Mouse (Mus musculus) heart, embryonic 16.5 days (tissue): ENCODE data around the gene Nr2f1. TPM values are rescaled to one million over a fixed set of nuclear protein-coding genes. Genes with fewer than 3 reads are reported as not detected.

Experiments used
- ATAC-seq: fragments of 200-750 bp; cut with Nextera tagmentation; replicated peaks from 2 replicates; pipeline ENCODE4 v1.8.0; 2017; ENCODE audit warnings: moderate number of reproducible peaks; ENCODE audit not compliant: insufficient read depth, low FRiP score; ENCODE audit errors: extremely low read depth
- H3K27ac ChIP-seq: fragments of 300-500 bp; sonication (generic); 2 replicates; pipeline ENCODE4 v1.5.1; 2014; ENCODE audit warnings: mild to moderate bottlenecking, low read length, control low read depth, moderate library complexity
- H3K27me3 ChIP-seq: fragments of 300-500 bp; sonication (generic); 2 replicates; pipeline ENCODE4 v1.6.1; 2014; ENCODE audit warnings: low read length, mixed read lengths; ENCODE audit not compliant: control insufficient read depth, insufficient read depth
- H3K36me3 ChIP-seq: fragments of 300-500 bp; sonication (generic); 2 replicates; pipeline ENCODE4 v1.6.1; 2014; ENCODE audit not compliant: control insufficient read depth, insufficient read depth
- H3K4me1 ChIP-seq: fragments of 300-500 bp; sonication (generic); 2 replicates; pipeline ENCODE4 v1.6.1; 2014; ENCODE audit warnings: low read length, mixed read lengths; ENCODE audit not compliant: control insufficient read depth, insufficient read depth
- H3K4me2 ChIP-seq: fragments of 300-500 bp; sonication (generic); 2 replicates; pipeline ENCODE4 v1.6.1; 2014; ENCODE audit warnings: low read depth, mild to moderate bottlenecking, control low read depth, low read length
- H3K4me3 ChIP-seq: fragments of 300-500 bp; sonication (generic); 2 replicates; pipeline ENCODE4 v1.5.1; 2014; ENCODE audit warnings: mild to moderate bottlenecking, control low read depth, low read length
- H3K9ac ChIP-seq: fragments of 300-500 bp; sonication (generic); 2 replicates; pipeline ENCODE4 v1.6.1; 2014; ENCODE audit warnings: low read length, control low read depth
- H3K9me3 ChIP-seq: fragments of 300-500 bp; sonication (generic); replicated peaks from 2 replicates; pipeline ENCODE4 v1.6.1; 2016; ENCODE audit warnings: low read length; ENCODE audit not compliant: control insufficient read depth
- WGBS: fragments of 180-500 bp; shearing (Covaris S2); extraction: QIAGEN DNeasy Blood & Tissue Kit; methylation state at CpG from one replicate; pipeline ENCODE4 v1.1.7; 2014; 5-methylcytosine and 5-hydroxymethylcytosine counted together
- polyA plus RNA-seq: library from polyadenylated mRNA; unstranded; fragments of >200 nt; fragmentation: Nextera tagmentation; extraction: Ambion mirVana; gene quantifications from 2 replicates; pipeline ENCODE4 v1.2.1, GENCODE M21; 2015

Gene Nr2f1
- polyA plus RNA-seq, 1 experiment from 2014 or later = 2.3 TPM

DNA sequence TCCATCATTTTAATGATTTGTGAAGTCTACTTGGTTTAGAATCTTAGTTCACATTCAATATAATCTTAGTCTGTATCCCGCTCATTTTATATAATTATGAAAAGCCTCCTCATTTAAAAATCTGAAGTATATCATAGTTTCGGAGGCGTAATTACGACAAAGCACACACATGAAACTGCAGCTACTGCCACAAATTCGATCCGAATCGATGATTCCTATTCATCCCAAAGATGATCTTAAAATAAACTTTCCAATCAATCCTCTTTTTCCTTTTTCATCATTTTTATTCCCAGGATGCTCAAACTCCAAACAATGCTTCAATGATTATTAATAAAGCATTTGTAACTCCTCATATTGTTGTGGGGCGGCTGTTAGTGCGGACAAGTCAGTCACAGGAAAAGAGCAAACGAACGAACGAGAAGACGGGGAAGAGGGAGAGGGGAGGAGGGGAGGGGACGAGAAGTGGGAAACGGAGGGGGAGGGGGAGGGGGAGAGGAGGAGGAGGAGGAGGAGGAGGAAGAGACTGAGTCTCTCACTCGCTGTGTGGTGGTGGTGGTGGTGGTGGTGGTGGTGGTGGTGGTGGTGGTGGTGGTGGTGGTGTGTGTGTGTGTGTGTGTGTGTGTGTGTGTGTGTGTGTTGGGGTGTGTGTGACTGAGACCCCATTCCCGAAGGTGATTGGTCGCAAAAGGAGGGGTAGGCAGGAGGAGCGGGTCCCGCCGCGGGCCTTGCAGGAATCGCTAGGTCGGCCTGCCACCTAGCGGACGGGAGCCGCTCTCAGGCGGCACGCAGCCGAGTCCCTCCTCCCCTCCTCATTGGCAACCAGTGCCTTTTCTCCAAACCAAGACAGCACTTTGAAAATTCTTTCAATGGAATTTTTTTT lies 1.7 kb upstream of the Nr2f1 start:
- no peaks in the 10 kb centered on the region for H3K36me3 ChIP-seq
- 2% methylated on average over 24 of the region's 30 CpGs for WGBS
- no peaks in the 10 kb centered on the region for H3K9me3 ChIP-seq
- H3K27ac ChIP-seq = peak overlapping the region; percentile 31
- peak overlapping the region; percentile 99 for H3K4me2 ChIP-seq
- peak; percentile 70 for ATAC-seq
- peak overlapping the region; percentile 50; the same call in 1 of the 2 replicates for H3K9ac ChIP-seq
- peak overlapping the region; percentile 63 for H3K4me3 ChIP-seq
- peaks cover 22% of the 10 kb centered on the region for H3K27me3 ChIP-seq
- H3K4me1 ChIP-seq = peaks cover 8% of the 10 kb centered on the region

DNA sequence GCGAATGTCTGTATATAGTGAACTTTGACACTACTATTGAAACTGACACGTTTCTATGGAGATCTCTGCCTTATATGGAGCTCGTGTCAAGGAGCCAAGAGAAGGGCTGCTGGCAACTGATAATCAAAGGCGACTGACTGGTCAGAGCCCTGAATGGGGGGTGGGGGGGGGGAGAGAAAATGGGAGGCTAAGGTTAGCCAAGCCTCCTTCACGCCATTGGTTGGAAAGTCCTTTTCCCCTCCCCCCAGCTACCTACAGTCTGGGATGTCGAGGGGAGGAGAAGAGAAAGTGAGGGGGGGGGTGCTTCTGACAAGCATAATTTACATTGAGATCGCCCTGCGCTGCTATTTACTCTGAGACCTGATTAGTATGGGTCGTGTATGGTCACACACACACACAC lies 850 bp upstream of the Nr2f1 start:
- peak overlapping the region; percentile 44 for H3K4me3 ChIP-seq
- H3K27ac ChIP-seq = no peak overlapping the region; the same call in 1 of the 2 replicates
- WGBS = 2% methylated on average over 8 of the region's 9 CpGs
- peak; percentile 4; the same call in 1 of the 2 replicates for ATAC-seq
- no peak overlapping the region; the same call in 1 of the 2 replicates for H3K9ac ChIP-seq
- peaks cover 25% of the 10 kb centered on the region for H3K27me3 ChIP-seq
- peak overlapping the region; percentile 99 for H3K4me2 ChIP-seq
- peaks cover 8% of the 10 kb centered on the region for H3K4me1 ChIP-seq
- no peaks in the 10 kb centered on the region for H3K36me3 ChIP-seq
- no peaks in the 10 kb centered on the region for H3K9me3 ChIP-seq

DNA sequence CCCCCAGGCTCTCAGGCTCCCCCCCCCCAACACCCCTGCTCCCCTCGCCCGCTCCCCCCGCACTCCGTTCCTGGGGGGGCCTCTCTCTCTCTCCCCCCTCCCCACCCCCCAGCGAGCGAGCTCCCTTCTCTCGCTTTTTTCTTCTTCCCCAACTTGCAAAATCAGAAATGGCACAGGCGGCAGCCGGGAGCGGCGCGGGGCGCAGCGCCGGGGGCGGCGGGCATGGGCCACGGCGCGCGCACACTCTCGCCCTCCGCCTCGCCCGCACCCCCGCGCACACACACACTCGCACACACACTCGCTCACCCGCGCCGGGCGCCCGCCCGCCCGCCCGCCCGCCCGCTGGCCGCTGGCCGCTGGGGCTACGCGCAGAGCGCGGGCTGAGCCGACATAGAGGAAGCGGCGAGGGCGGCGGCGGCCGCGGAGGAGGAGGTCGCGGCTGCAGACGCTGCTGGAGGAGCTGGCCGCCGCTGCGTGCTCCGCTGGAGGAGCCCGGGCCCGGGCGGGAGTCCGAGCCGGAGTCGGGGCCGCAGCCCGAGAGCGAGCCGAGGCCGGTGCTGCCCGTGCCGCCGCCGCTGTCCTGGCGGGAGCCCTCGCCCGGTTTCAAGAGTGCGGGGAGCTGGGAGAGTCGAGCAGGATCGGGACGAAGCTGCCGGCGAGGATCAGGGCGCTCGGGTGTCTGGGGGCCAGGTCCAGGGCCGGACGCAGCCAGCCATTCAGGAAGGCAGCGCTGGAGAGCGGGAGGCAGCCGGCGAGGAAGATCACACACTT lies 501 bp downstream of the Nr2f1 start:
- WGBS = under 1% methylated on average over 85 of the region's 92 CpGs
- peaks cover 10% of the 10 kb centered on the region for H3K4me1 ChIP-seq
- H3K27ac ChIP-seq = peak overlapping the region; percentile 82
- no peaks in the 10 kb centered on the region for H3K9me3 ChIP-seq
- H3K4me2 ChIP-seq = peak overlapping the region; percentile 99
- ATAC-seq = peak; percentile 29
- H3K9ac ChIP-seq = peak overlapping the region; percentile 80
- no peaks in the 10 kb centered on the region for H3K36me3 ChIP-seq
- H3K27me3 ChIP-seq = peaks cover 32% of the 10 kb centered on the region
- peak overlapping the region; percentile 71 for H3K4me3 ChIP-seq

DNA sequence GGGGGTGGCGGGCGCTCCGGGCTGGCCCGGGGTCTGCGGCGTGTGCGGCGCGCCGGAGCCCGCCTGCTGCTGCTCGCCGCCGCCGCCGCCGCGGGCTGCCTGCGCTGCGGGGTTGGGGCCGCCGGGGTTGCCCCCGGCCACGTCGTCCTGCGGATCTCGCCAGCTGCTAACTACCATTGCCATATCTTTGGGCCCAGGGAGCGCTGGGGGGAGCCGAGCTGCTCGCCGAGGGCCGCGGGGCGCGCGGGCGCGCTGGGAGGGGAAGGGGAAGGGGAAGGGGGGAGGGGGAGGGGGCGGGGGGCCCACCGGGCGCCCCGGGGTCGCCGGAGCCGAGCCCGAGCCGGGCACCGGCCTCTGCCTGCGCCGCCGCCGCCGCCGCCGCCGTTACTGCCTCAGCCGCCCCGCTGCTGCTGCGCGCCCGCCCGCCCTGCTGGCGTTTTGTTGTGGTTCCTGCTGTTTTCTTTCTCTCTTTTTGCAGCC lies 1.1 kb downstream of the Nr2f1 start:
- peak overlapping the region; percentile 71 for H3K4me3 ChIP-seq
- H3K4me2 ChIP-seq = peak overlapping the region; percentile 99
- peaks cover 10% of the 10 kb centered on the region for H3K4me1 ChIP-seq
- peak overlapping the region; percentile 82 for H3K27ac ChIP-seq
- no peaks in the 10 kb centered on the region for H3K36me3 ChIP-seq
- no peak for ATAC-seq
- under 1% methylated on average over 17 of the region's 63 CpGs for WGBS
- H3K9me3 ChIP-seq = no peaks in the 10 kb centered on the region
- H3K27me3 ChIP-seq = peaks cover 36% of the 10 kb centered on the region
- H3K9ac ChIP-seq = peak overlapping the region; percentile 80

DNA sequence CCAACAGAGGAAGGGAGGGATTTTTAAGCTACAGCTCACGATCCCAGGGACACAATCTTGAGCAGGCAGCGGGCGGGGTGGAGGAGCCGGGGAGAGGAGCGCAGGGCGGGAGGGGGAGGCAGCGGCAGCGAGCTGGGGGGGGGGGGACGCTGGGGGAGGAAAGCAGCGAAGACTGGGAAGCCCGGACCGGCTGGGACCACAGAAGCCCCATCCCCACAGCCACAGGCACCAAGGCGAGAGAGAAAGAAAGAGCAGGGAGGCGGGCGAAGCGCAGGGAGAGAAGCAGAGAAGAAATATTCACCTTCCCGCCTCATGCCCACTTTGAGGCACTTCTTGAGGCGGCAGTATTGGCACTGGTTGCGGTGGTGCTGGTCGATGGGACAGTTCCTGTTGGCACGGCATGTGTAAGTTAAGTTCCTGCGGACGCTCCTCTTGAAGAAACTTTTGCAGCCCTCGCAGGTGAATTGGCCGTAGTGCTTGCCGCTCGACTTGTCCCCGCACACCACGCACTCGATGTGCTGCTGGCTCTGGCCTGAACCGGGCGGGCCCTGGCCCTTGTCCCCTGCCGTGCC lies 1.7 kb downstream of the Nr2f1 start:
- Histone ChIP-seq H3K4me2 (peak overlapping the region; percentile 99), H3K27me3 (peaks cover 40% of the 10 kb centered on the region), H3K36me3 (no peaks in the 10 kb centered on the region), H3K4me1 (peaks cover 10% of the 10 kb centered on the region), H3K27ac (peak overlapping the region; percentile 82), H3K9ac (peak overlapping the region; percentile 80), H3K4me3 (peak overlapping the region; percentile 71), H3K9me3 (no peaks in the 10 kb centered on the region)
- WGBS = under 1% methylated on average over 32 of the region's 33 CpGs
- ATAC-seq = no peak

DNA sequence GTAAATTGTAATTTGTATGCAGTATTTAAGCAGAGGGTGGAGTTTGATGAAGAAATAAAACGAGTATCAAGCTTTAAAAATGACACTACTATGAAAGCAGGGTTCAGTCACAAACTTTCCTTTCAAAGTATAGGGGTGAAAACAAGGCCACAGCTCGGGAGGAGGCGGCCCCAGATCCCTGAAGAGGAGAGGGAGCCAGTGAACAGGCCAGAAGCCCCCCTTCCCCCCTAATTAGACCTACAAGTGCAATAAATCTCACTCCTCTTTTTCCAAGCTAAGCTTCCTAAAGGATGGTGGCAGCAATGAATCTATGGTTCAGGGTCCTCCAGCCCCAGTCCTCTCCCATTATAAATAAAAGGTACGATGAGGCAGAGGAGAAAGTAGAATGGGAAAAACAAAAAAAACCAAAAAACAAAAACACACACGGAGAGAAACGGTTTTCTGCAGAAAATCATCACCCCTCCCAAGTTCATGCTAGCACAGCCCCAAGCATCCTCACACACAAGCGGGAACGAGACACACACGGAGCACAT lies 2.2 kb downstream of the Nr2f1 start:
- Histone ChIP-seq H3K4me2 (peak overlapping the region; percentile 99), H3K4me3 (peak overlapping the region; percentile 71), H3K9me3 (no peaks in the 10 kb centered on the region), H3K27me3 (peaks cover 43% of the 10 kb centered on the region), H3K4me1 (peaks cover 10% of the 10 kb centered on the region), H3K27ac (no peak overlapping the region), H3K36me3 (no peaks in the 10 kb centered on the region), H3K9ac (peak overlapping the region; percentile 80)
- no peak for ATAC-seq
- 6% methylated on average over 9 of the region's 9 CpGs for WGBS

DNA sequence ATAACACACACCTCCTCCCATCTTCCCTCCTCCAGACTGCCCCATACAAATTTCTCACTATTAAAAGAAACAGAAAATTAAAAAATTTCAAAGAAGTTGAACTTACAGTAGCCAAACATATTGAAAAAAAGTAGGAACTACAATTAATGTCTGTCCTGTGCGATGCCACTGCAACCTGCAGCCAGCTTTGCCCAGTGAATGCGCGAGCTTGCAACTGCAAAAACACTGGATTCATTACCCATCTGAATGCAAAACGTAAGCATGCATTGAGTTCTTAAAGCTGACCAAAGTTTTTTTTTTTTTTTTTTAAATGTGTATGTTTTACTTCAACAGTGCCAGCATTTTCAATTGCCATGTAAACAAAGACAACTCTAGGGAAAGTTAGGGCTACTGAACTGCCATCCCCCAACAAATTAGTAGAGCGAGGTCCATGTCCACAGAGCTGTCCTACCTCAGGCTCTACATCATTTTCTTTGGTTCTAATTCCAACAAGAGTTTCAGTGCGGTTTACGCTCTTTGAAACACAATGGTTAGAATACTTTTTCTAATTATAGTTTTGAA lies 3.2 kb downstream of the Nr2f1 start:
- Histone ChIP-seq H3K27me3 (peaks cover 44% of the 10 kb centered on the region), H3K36me3 (no peaks in the 10 kb centered on the region), H3K9me3 (no peaks in the 10 kb centered on the region), H3K4me2 (peak overlapping the region; percentile 13; the same call in 1 of the 2 replicates), H3K9ac (no peak overlapping the region), H3K27ac (no peak overlapping the region), H3K4me3 (peak overlapping the region; percentile 13; the same call in 1 of the 2 replicates), H3K4me1 (peaks cover 7% of the 10 kb centered on the region)
- ATAC-seq = no peak
- WGBS = 53% methylated on average over 7 of the region's 7 CpGs

DNA sequence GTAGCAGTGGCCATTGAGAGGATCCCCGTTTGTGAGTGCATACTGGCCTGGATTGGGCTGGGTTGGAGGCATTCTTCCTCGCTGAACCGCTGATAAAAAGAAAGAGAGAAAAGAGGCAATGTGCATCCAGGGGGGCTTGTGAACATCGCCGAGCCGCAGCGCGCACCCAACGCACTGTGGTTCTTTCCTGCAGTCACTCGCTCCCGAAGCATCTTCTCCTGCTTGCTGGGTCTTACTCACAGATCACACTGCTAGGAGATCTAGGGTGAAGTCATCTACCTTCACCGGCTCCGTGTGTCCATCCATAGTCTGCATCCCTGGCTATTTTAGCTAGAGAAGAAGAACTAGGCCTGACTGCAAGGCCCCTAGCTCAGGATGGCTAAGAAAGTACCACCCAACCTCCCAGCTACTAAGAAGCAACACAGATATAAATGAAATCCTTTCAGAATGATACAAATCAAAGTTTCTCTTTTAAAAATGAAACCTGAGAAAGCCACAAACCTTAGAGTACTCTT lies 3.9 kb downstream of the Nr2f1 start:
- no peak overlapping the region for H3K9ac ChIP-seq
- ATAC-seq = no peak
- peak overlapping the region; percentile 60 for H3K4me2 ChIP-seq
- no peaks in the 10 kb centered on the region for H3K36me3 ChIP-seq
- peaks cover 7% of the 10 kb centered on the region for H3K4me1 ChIP-seq
- H3K9me3 ChIP-seq = no peaks in the 10 kb centered on the region
- no peak overlapping the region for H3K27ac ChIP-seq
- peak overlapping the region; percentile 45 for H3K4me3 ChIP-seq
- H3K27me3 ChIP-seq = peaks cover 46% of the 10 kb centered on the region
- WGBS = 19% methylated on average over 13 of the region's 13 CpGs
